Mouse (Mus musculus) heart, adult 8-10 months (tissue): ENCODE measurements around the gene Slc37a3. TPM values are rescaled to one million over a fixed set of nuclear protein-coding genes. Genes with fewer than 3 reads are reported as not detected.
"Not testable (repeated sequence)": the region's sequence is repeated elsewhere in the genome, so short reads cannot be mapped to it uniquely, and the experiment has no call there.

Experiments used
- DNase-seq: peaks from one replicate; pipeline ENCODE4 v3.0.0; 2022; ENCODE audit warnings: low spot score
- total RNA-seq, 4 experiments: library from RNA; stranded (reverse); gene quantifications; 2 replicates each; pipeline ENCODE4 v1.2.4; 2022

Gene Slc37a3
- total RNA-seq, 4 experiments from 2014 or later = 18.9 to 25.0 (median 19.7) TPM

GRCm38 (mm10) chr6:39379224-39379623, 1.7 kb upstream of the Slc37a3 start:
- no peak for DNase-seq

- DNase-seq = not testable (repeated sequence)
Measured at GRCm38 (mm10) chr6:39378161-39378835, 823 bp upstream of the Slc37a3 start.

- DNase-seq = no peak
Measured at GRCm38 (mm10) chr6:39376775-39377174, 700 bp downstream of the Slc37a3 start.

GRCm38 (mm10) chr6:39373301-39373955, 4.0 kb downstream of the Slc37a3 start:
- no peak for DNase-seq

- DNase-seq = peak; percentile 73
Measured at GRCm38 (mm10) chr6:39372727-39373126, 4.7 kb downstream of the Slc37a3 start.

GRCm38 (mm10) chr6:39372042-39372441, 5.4 kb downstream of the Slc37a3 start:
- no peak for DNase-seq

- no peak for DNase-seq
Measured at GRCm38 (mm10) chr6:39369631-39370030, 7.8 kb downstream of the Slc37a3 start.

- no peak for DNase-seq
Measured at GRCm38 (mm10) chr6:39362684-39363083, 14.8 kb downstream of the Slc37a3 start.

- DNase-seq = not testable (repeated sequence)
Measured at GRCm38 (mm10) chr6:39359207-39359606, 18.3 kb downstream of the Slc37a3 start.

GRCm38 (mm10) chr6:39348946-39349345, 28.5 kb downstream of the Slc37a3 start:
- no peak for DNase-seq

GRCm38 (mm10) chr6:39347880-39348814, 29.3 kb downstream of the Slc37a3 start:
- peak; percentile 23 for DNase-seq

GRCm38 (mm10) chr6:39346991-39347501, 30.4 kb downstream of the Slc37a3 start:
- DNase-seq = no peak

- DNase-seq = no peak
Measured at GRCm38 (mm10) chr6:39345430-39345829, 32.0 kb downstream of the Slc37a3 start.

GRCm38 (mm10) chr6:39344020-39344419, 33.5 kb downstream of the Slc37a3 start:
- DNase-seq = peak; percentile 81

- DNase-seq = no peak
Measured at GRCm38 (mm10) chr6:39341798-39342197, 35.7 kb downstream of the Slc37a3 start.

GRCm38 (mm10) chr6:39338359-39338758, 39.1 kb downstream of the Slc37a3 start:
- no peak for DNase-seq

- DNase-seq = no peak
Measured at GRCm38 (mm10) chr6:39334873-39335272, 42.6 kb downstream of the Slc37a3 start.

- no peak for DNase-seq
Measured at GRCm38 (mm10) chr6:39334224-39334623, 43.3 kb downstream of the Slc37a3 start.

GRCm38 (mm10) chr6:39331998-39332700, 45.3 kb downstream of the Slc37a3 start:
- DNase-seq = no peak

GRCm38 (mm10) chr6:39330981-39331380, 46.5 kb downstream of the Slc37a3 start:
- DNase-seq = no peak

- DNase-seq = no peak
Measured at GRCm38 (mm10) chr6:39320286-39320685, 57.2 kb downstream of the Slc37a3 start.
